Mouse (Mus musculus): ENCODE measurements around the gene Pex26. TPM values are rescaled to one million over a fixed set of nuclear protein-coding genes. Genes with fewer than 3 reads are reported as not detected.

Gene Pex26
- 1 to 10 TPM; 4.0 TPM for total RNA-seq (2021)
- long read RNA-seq, experiment 1, partial matches to known transcripts: 1 of 3 reads
- long read RNA-seq, experiment 1, other reads (novel, unspliced or antisense): 1 of 3 reads
- long read RNA-seq, experiment 2: 0 reads

- peak; percentile 86 for DNase-seq
These were observed at the start of gene Pex26 for GRCm38 (mm10) chr6:121183414-121184173. Gene Pex26 (plus strand): TSS chr6:121183667.

- no peak for DNase-seq
These were observed 49.2 kb upstream of the Pex26 start for GRCm38 (mm10) chr6:121134249-121134648.

GRCm38 (mm10) chr6:121134884-121135283 is 48.6 kb upstream of the Pex26 start:
- no peak for DNase-seq

GRCm38 (mm10) chr6:121137222-121137621 is 46.2 kb upstream of the Pex26 start:
- no peak for DNase-seq

- DNase-seq: no peak
These were observed 45.0 kb upstream of the Pex26 start for GRCm38 (mm10) chr6:121138338-121139040.

GRCm38 (mm10) chr6:121139271-121139670 is 44.2 kb upstream of the Pex26 start:
- no peak for DNase-seq

- DNase-seq: no peak
These were observed 41.2 kb upstream of the Pex26 start for GRCm38 (mm10) chr6:121142298-121142697.

GRCm38 (mm10) chr6:121143439-121143838 is 40.0 kb upstream of the Pex26 start:
- no peak for DNase-seq

- DNase-seq: peak; percentile 70
These were observed 39.4 kb upstream of the Pex26 start for GRCm38 (mm10) chr6:121144066-121144465.

- no peak for DNase-seq
These were observed 38.4 kb upstream of the Pex26 start for GRCm38 (mm10) chr6:121145010-121145604.

GRCm38 (mm10) chr6:121145906-121146305 is 37.6 kb upstream of the Pex26 start:
- DNase-seq: no peak

GRCm38 (mm10) chr6:121146798-121147197 is 36.7 kb upstream of the Pex26 start:
- no peak for DNase-seq

GRCm38 (mm10) chr6:121148360-121148759 is 35.1 kb upstream of the Pex26 start:
- no peak for DNase-seq

- no peak for DNase-seq
These were observed 34.0 kb upstream of the Pex26 start for GRCm38 (mm10) chr6:121149420-121149819.

GRCm38 (mm10) chr6:121150126-121150525 is 33.3 kb upstream of the Pex26 start:
- DNase-seq: no peak

GRCm38 (mm10) chr6:121151732-121152131 is 31.7 kb upstream of the Pex26 start:
- DNase-seq: peak; percentile 64

- DNase-seq: no peak
These were observed 30.3 kb upstream of the Pex26 start for GRCm38 (mm10) chr6:121153177-121153576.

- DNase-seq: no peak
These were observed 28.8 kb upstream of the Pex26 start for GRCm38 (mm10) chr6:121154451-121155300.

GRCm38 (mm10) chr6:121156030-121156429 is 27.4 kb upstream of the Pex26 start:
- peak; percentile 27 for DNase-seq

GRCm38 (mm10) chr6:121159616-121160015 is 23.9 kb upstream of the Pex26 start:
- DNase-seq: no peak

GRCm38 (mm10) chr6:121160126-121160525 is 23.3 kb upstream of the Pex26 start:
- no peak for DNase-seq

- DNase-seq: no peak
These were observed 20.9 kb upstream of the Pex26 start for GRCm38 (mm10) chr6:121162616-121163015.
